Mouse (Mus musculus) right cerebral cortex, postnatal 25 days (tissue): Measurements from ENCODE around the gene Olfr68.
"Not testable (repeated sequence)": the region's sequence is repeated elsewhere in the genome, so short reads cannot be mapped to it uniquely, and the experiment has no call there.

Experiments
- DNase-seq: peaks from one replicate; pipeline ENCODE4 v3.0.0; 2022

Gene Olfr68

DNA sequence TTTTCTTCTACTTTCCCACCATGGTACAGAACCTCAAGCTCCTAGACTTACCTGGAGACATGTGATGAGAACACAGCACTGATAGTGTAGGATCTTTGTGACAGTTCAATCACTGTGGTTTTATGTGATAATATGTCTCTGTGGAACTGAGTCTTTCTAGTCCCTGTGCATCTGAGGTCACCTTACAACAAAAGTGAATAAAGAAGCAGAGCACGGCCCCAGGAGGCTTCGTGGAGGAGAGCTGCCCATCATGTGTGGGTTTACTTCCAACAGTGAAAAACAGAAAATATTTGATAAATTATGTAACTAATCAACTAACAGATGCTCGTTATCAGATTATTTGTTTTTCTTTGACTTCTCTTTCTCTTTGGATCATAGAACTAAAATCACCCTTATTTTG lies at the start of gene Olfr68:
Gene Olfr68, minus strand, starts transcription at position 101 of the 400 bp plus-strand sequence.
- no peak for DNase-seq

DNA sequence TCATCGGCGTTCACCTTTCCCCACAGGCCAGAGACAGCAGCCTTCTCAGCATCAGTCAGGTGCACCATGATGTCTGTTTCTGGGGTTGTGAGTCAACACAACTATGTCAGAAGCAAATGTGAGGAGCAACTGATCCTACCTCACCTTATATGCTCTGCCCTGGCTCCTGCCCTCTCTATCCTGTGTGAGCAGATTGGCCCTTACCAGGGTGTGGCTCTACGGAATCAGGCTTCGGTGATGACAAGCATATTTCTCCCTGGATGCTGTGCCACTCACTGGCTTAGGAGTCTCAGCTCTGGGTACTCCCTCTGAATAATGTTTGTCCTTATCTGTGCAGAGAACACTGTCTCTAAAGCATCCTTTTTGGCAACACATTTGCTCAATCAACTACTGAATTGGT lies 48.3 kb upstream of the Olfr68 start, which contains the start of gene Hbb-bs:
Gene Hbb-bs, minus strand, starts transcription at position 289 of the 400 bp plus-strand sequence.
- DNase-seq = no peak

DNA sequence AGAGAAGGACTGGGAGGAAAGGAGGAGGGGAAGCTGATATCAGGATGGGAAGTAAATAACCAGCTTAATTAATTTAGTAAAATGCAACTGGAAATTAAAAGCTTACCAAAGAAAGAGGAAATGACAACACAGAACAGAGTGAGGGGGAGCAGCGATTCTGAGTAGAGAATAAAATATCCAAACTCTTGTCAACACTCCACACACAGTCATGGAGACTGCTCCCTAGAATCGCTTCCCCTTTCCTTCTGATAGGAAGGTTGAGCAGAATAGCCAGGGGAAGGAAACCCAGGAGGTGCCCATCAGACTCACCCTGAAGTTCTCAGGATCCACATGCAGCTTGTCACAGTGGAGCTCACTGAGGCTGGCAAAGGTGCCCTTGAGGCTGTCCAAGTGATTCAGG lies 47.6 kb upstream of the Olfr68 start:
- DNase-seq = not testable (repeated sequence)

DNA sequence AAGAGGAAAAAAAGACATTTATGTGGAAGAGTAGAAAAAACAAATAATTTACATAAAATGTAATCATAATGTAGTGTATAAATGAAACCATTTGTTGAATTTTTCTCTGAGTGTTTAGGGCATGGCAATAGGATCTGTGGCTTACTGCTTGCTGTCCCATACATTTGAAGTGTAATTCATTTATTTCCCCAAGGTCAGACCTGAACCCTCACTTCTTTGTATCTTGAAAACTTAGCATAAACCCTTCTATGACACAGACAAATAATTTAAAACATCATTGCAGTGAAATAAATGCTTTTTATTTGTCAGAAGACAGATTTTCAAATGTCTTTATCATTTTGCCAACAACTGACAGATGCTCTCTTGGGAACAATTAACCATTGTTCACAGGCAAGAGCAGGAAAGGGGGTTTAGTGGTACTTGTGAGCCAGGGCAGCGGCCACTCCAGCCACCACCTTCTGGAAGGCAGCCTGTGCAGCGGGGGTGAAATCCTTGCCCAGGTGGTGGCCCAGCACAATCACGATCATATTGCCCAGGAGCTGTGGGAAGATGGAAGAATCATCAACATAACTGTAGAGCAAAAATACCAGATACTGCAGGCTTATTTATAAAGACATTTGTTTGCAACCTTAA lies 46.9 kb upstream of the Olfr68 start:
- DNase-seq = no peak

DNA sequence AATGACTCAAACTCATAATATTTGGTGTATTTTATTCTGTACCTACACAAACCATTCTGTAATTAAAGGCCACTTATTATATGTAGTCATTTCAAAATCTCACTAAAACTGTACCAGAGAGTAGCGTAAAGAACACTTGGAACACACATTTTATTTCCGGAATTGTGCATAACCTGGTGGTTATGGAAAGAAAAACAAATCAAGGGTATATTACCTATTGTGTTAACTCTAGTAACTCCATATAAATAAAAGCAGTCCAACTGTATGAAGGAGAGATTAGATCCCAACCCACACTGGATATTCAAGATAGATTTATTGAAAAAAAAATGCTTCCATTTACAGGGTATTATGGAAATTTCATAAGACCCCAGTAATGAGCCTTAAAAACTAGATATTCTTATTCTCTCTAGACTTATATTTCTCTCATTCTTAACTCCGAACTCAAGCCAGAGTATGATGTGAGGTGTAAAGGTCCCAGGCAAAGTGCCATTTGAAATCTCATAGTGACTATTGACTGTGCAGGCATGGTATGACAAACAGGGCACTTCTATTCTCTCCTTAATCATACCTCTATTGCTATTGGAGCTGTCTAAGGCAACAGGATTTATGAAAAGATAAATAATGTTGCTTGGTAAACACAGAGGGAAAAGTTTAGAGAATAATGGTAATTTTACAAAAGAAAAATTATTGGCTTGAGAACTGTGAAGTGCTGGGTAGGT lies 46.2 kb upstream of the Olfr68 start:
- no peak for DNase-seq

DNA sequence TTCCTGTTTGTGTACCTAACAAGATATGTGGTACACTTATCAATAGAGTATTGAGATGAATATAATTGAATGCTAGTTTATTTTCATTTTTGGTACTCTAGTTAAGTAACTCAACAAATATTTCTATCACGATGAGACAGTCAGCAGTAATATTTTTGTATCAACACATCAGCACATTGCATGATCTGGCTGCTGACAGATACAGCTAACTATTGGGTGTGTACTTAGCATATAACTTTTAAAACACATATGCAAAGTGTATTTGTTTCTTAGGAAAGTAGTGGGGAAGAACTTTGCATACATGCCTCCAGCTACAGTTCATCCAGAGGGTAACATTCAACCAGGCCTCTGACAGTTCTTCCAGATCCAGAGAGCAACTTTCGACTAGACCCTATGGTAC lies 45.1 kb upstream of the Olfr68 start:
- DNase-seq = no peak

DNA sequence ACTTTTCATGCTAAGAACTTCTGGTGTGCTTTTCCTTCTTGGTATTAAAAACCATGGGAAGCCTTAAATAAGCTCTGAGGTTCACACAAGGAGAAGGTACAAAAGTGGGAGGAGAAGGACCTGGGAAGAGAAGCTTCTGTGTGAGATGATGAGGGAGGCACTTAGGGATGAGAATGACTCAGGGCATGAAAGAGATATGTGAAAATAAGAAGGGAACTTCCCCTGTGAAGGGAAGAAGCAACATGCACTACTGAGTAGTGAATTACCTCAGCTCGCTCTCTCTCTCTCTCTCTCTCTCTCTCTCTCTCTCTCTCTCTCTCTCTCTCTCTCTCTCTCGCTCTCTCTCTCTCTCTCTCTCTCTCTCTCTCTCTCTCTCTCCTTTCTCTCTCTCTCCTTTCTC lies 35.6 kb upstream of the Olfr68 start:
- DNase-seq = not testable (repeated sequence)

DNA sequence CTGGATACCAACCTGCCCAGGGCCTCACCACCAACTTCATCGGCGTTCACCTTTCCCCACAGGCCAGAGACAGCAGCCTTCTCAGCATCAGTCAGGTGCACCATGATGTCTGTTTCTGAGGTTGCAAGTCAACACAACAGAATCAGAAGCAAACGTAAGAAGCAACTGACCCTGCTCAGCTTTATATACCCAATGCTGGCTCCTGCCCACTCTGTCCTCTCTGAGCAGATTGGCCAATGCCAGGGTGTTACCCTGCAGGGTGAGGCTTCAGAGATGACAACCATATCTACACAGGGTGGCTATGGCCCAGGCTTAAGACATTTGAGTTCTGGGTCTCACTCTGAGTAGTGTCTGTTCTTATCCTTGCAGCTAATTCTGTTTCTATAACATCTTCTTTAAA lies 34.3 kb upstream of the Olfr68 start, which contains the start of gene Hbb-bt:
Gene Hbb-bt, minus strand, starts transcription at position 231 of the 400 bp plus-strand sequence.
- DNase-seq = no peak

DNA sequence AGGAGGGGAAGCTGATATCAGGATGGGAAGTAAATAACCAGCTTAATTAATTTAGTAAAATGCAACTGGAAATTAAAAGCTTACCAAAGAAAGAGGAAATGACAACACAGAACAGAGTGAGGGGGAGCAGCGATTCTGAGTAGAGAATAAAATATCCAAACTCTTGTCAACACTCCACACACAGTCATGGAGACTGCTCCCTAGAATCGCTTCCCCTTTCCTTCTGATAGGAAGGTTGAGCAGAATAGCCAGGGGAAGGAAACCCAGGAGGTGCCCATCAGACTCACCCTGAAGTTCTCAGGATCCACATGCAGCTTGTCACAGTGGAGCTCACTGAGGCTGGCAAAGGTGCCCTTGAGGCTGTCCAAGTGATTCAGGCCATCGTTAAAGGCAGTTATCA lies 33.7 kb upstream of the Olfr68 start:
- not testable (repeated sequence) for DNase-seq

DNA sequence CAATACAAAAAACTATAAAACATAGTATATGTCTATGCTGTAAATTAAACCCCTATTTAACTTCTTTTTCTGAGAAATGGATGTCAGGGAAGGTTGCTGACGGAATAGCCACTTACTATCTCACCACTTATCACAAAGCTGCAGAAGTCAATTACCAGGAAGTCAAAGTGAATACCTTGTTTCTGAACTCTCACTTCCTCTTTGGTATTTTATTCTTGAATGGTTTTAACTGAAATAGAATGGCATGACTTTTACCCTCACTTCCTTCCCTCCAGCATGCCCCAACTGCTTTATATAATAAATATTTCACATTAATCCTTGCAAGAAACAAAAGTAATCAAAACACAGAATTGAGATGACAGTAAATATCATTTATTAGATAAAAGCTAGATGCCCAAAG lies 32.7 kb upstream of the Olfr68 start:
- DNase-seq = no peak

DNA sequence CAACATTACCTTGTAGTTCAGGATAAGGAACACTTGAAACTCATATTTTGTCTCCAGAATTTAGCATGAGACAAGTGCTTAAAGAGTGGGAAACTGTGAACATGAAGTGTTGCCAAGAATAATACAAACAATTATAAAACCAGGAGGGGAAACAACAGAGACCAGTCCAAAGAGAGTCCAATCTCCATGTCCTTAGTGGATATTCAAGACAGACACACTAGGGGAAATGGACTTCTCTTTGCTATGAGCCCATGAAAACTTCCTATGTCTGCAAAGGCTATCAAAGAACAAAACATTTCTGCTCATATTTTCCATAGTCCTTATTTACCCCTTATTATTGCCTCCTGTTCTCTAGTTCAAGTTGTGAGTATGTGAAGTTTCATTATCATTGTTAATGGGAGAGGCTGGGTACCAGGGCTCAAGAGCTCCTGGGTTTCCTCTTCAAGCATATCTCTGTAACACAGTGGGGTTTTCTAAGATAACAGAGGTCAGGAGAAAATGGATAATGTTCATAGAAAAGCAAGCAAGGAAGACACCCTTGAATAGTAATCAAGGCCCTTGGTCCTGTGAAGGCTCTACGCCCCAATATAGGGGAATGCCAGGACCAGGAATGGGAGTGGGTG lies 31.8 kb upstream of the Olfr68 start:
- DNase-seq = no peak

DNA sequence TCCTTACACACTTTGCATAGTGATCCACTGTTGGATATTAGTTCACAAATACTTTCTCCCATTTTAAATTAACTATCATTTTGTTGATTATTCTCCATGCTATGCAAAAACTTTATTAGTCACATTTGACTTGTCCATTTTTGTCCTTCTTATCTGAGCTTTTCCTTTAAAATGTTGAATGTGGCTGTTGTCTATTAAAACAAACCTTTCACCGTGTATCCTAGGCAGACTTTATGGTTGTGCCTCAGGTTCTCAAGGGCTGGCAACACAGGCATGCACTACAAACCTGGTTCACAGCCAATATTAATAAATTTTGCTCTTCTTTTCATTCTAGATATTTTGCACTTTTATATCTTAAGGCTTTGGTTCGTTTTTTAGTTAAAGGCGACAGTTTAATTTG lies 31.2 kb upstream of the Olfr68 start:
- DNase-seq = no peak

DNA sequence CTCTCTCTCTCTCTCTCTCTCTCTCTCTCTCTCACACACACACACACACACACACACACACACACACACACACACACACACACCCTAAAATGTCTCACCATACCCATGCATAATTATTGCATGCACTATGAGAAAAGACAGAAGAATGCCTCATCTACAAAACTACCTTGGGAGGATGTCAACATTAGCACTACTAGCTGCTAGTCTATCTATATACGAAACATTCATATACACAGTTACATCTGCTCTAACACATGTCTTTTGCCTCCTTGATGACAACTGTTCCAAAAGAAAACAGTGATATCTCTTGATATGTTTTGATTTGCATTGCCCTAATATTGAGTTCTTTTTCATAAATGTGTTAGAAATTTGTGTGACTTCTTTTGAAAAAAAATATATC lies 30.8 kb upstream of the Olfr68 start:
- DNase-seq = no peak

DNA sequence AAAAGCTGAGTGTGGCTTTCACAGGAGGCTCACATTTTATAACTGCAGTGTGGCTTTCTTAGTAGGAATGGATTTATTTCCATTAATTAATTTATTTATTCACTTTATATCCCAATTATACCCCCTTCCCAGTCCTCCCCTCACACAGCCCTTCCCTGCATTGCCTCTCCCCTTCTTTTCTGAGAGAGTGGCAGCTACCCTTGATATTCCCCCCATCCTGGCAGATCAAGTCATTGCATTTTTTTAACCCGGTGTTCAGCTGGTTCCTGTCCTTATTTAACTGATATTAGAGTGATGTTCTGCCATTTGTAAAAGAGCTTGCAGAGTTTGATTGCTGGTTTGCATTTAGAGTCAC lies 30.3 kb upstream of the Olfr68 start:
- DNase-seq = no peak

DNA sequence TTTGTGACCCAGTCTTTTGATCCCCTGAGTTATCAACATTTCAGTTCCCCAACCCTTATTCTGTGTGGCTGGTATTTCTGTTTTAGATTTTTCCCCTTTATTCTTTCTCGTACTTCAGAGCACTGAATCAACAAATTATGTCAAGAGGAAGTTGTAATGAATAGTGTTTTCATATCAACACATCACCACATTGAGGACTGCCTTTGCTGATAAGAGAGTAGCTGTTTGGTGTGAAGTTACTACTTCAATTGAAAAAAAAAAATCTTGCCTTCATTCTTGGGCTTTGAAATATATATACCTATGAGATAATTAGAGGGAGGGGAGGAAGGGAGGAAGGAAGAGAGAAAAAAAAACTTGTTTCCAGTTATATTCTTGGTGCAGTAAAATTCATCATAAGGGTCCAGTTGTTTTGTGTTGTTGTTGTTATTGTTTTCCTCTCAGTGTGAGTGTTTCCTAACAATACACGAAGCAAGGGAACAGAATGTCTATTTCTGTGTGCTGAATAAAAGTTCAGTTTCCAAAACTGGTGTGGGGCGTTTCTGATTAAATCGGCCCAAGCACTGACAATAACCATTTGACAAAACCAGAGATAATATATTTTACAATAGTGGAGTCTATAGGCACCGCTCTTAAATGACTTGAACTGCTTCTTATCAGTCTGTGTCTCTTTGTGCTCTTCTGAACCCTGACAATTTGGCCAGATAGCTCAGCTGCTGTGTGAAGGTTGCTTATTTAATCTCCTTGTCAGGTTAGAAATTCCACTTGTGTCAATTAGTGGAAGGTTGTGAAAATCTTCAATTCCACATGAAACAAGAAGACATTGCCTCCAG lies 29.7 kb upstream of the Olfr68 start:
- DNase-seq = no peak

DNA sequence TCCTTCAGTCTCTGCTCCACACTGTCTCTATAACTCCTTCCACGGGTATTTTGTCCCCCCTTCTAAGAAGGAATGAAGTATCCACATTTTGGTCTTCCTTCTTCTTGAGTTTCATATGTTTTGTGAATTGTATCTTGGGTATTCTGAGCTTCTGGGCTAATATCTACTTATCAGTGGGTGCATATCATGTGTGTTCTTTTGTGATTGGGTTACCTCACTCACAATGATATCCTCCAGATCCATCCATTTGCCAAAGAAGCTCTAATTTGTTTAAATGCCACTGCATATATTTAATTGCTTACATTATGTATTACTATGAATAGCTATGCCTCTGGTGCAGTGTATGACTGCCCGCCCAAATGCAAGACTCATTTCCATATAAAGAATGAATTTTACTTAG lies 28.6 kb upstream of the Olfr68 start:
- not testable (repeated sequence) for DNase-seq

DNA sequence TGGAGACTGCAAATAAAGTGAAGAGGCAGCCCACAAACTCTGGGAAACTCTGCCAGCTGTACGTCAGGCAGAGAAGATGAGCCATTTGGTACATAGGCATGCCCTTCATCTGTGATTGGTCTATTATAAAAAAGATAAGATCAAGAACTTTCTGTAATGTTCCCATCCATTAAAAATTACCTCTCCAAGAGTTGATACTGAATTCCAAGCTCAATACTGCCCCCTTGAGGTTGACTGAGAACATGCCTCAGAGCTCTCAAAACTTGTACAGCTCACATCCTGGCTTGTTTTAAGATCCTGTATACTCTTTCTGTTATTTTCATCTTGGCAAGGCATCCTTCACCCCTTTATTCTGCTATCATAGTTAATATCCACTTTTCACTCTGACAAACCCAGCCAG lies 27.4 kb upstream of the Olfr68 start:
- no peak for DNase-seq

DNA sequence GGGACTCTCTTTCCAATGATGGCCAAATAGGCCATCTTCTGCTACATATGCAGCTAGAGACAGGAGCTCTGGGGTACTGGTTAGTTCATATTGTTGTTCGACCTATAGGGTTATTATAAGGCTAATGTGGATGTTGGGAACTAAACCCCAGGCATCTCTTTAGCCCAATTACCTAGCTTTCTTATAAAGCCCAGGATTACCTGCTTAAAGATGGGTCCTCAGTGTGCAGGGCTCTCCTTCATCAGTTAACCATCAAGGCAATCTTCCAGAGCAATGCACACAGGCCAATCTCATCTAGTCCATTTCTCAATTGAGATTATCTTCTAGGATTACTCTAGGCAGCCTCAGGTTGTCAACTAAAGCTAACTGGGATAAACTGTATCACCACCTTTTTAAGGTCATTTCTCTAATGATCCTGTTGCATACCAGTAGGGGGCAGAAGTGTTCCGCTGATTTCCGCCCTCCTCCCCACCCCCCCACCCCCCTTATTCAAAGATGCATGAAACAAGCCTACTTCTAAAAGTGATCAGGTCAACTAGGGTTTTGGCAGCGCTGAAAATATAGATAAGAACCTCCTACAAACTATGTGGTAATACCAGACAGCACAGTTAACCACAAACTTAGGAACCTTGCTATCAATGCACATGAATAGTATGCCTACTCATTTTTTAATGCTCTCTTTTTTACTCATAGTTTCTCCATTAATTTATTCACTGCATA lies 13.3 kb upstream of the Olfr68 start:
- no peak for DNase-seq

DNA sequence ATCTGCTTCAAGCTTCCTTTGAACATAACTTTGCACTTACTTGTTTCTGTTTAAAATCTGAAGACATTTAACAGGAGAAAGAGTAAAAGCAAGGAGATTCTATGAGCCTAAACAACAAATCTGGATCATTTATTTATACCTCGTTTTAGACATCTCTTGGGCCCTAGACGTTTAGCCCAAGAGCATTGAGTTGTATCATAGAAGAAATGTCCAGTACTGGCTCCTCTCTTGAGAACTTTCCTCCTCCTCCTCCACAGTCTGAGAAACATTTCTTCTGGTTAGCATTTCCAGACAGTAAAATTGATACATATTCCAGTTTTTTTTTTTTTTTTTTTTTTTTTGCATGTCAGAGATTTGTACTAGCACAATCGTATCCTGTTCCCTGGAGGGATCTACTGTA lies 12.2 kb upstream of the Olfr68 start, which contains the start of gene Olfr67:
Gene Olfr67, minus strand, starts transcription at position 101 of the 400 bp plus-strand sequence.
- no peak for DNase-seq

DNA sequence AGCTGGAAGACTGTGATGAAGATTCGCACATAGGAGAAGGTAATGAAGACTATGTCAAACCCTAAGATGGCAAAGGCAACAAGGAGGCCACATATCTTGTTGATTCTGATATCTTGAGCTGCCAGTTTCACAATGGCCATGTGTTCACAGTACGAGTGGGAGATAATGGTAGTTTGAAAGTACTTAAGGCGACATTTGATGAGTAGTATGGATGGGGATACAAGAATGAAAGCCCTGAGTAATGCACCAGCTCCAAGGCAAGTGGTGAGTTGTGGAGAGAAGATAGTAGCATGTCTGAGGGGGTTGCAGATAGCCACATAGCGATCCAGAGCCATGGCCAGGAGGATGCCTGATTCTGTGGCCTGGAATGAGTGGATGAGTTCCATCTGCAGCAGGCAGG lies 1.8 kb downstream of the Olfr68 start:
- not testable (repeated sequence) for DNase-seq

DNA sequence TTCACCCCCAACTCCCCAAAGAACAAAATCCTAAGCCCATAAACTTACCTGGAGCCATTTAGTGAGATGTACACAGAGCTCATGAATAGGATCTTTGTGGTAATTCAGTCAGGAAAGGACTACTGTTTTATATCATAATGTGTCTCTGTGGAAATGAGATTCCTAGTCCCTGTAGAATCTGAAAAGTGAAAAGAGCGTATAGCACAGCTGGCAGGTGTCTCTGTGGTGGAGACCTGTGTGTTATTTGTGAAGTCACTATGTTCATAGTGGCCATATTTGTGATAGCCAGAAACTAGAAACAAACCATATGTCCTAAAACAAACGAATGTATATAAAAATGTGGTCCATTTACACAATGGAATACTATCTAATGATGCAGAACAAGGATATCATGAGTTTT lies 8.0 kb downstream of the Olfr68 start, which contains the start of gene Olfr69:
Gene Olfr69, minus strand, starts transcription at position 101 of the 400 bp plus-strand sequence.
- no peak for DNase-seq

DNA sequence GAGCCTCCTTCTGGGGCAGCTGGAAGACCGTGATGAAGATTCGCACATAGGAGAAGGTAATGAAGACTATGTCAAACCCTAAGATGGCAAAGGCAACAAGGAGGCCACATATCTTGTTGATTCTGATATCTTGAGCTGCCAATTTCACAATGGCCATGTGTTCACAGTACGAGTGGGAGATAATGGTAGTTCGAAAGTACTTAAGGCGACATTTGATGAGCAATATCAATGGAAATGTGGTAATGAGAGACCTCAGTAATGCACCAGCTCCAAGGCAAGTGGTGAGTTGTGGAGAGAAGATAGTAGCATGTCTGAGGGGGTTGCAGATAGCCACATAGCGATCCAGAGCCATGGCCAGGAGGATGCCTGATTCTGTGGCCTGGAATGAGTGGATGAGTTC lies 11.8 kb downstream of the Olfr68 start:
- DNase-seq = not testable (repeated sequence)
